Mouse (Mus musculus) hindbrain, embryonic 16.5 days (tissue): ENCODE results near the gene Ly6g5b. TPM values are rescaled to one million over a fixed set of nuclear protein-coding genes. Genes with fewer than 3 reads are reported as not detected.

Experiments used
- ATAC-seq: fragments of 200-750 bp; cut with Nextera tagmentation; 2 replicates; pipeline ENCODE4 v1.8.0; 2017; ENCODE audit warnings: moderate TSS enrichment, moderate library complexity
- H3K27ac ChIP-seq: fragments of 300-500 bp; sonication (generic); 2 replicates; pipeline ENCODE4 v1.5.1; 2014; ENCODE audit warnings: low read depth, mild to moderate bottlenecking, control low read depth, low read length, moderate library complexity
- H3K27me3 ChIP-seq: fragments of 300-500 bp; sonication (generic); replicated peaks from 2 replicates; pipeline ENCODE4 v1.6.1; 2014; ENCODE audit warnings: low read length; ENCODE audit not compliant: control insufficient read depth, insufficient read depth
- H3K36me3 ChIP-seq: fragments of 300-500 bp; sonication (generic); 2 replicates; pipeline ENCODE4 v1.6.1; 2014; ENCODE audit warnings: mild to moderate bottlenecking, low read length, moderate library complexity, mixed read lengths; ENCODE audit not compliant: control insufficient read depth, insufficient read depth
- H3K4me1 ChIP-seq: fragments of 300-500 bp; sonication (generic); 2 replicates; pipeline ENCODE4 v1.6.1; 2014; ENCODE audit warnings: low read depth, low read length; ENCODE audit not compliant: control insufficient read depth, insufficient read depth
- H3K4me2 ChIP-seq: fragments of 300-500 bp; sonication (generic); 2 replicates; pipeline ENCODE4 v1.6.1; 2014; ENCODE audit warnings: mild to moderate bottlenecking, low read length, control low read depth, moderate library complexity
- H3K4me3 ChIP-seq: fragments of 300-500 bp; sonication (generic); 2 replicates; pipeline ENCODE4 v1.5.1; 2014; ENCODE audit warnings: mild to moderate bottlenecking, low read length, control low read depth, moderate library complexity
- H3K9ac ChIP-seq: fragments of 300-500 bp; sonication (generic); 2 replicates; pipeline ENCODE4 v1.6.1; 2014; ENCODE audit warnings: low read depth, mild to moderate bottlenecking, control low read depth, low read length, moderate library complexity
- H3K9me3 ChIP-seq: fragments of 300-500 bp; sonication (generic); 2 replicates; pipeline ENCODE4 v1.6.1; 2014; ENCODE audit warnings: mild to moderate bottlenecking, low read length, moderate library complexity; ENCODE audit not compliant: control insufficient read depth
- WGBS: fragments of 180-500 bp; shearing (Covaris S2); extraction: QIAGEN DNeasy Blood & Tissue Kit; methylation state at CpG from one replicate; pipeline ENCODE4 v1.1.7; 2014; 5-methylcytosine and 5-hydroxymethylcytosine counted together
- polyA plus RNA-seq: library from polyadenylated mRNA; unstranded; fragments of >200 nt; fragmentation: Nextera tagmentation; extraction: Ambion mirVana; gene quantifications from 2 replicates; pipeline ENCODE4 v1.2.1, GENCODE M21; 2015

The Ly6g5b gene
- polyA plus RNA-seq, 1 experiment from 2014 or later = 0.93 TPM

- Histone ChIP-seq H3K4me2 (no peak overlapping the region), H3K27me3 (no peaks in the 10 kb centered on the region), H3K4me1 (no peaks in the 10 kb centered on the region), H3K27ac (no peak overlapping the region), H3K4me3 (no peak overlapping the region), H3K9me3 (peaks cover 3% of the 10 kb centered on the region; the same call in 1 of the 2 replicates), H3K36me3 (peaks cover 88% of the 10 kb centered on the region), H3K9ac (no peak overlapping the region)
- WGBS = 63% methylated on average over 3 of the region's 3 CpGs
- ATAC-seq = no peak
These were observed 32.1 kb upstream of the Ly6g5b start for GRCm38 (mm10) chr17:35147348-35147747.

- Histone ChIP-seq H3K27ac (no peak overlapping the region), H3K4me1 (no peaks in the 10 kb centered on the region), H3K4me3 (no peak overlapping the region), H3K4me2 (no peak overlapping the region), H3K9ac (no peak overlapping the region), H3K9me3 (peaks cover 3% of the 10 kb centered on the region; the same call in 1 of the 2 replicates), H3K36me3 (peaks cover 90% of the 10 kb centered on the region), H3K27me3 (no peaks in the 10 kb centered on the region)
- ATAC-seq = no peak
- 90% methylated on average over 5 of the region's 5 CpGs for WGBS
These were observed 30.9 kb upstream of the Ly6g5b start for GRCm38 (mm10) chr17:35146139-35146538.

GRCm38 (mm10) chr17:35141971-35142370 lies 26.7 kb upstream of the Ly6g5b start:
- ATAC-seq = no peak
- no peak overlapping the region for H3K4me2 ChIP-seq
- H3K9me3 ChIP-seq = peaks cover 3% of the 10 kb centered on the region; the same call in 1 of the 2 replicates

GRCm38 (mm10) chr17:35140490-35140996 lies 25.3 kb upstream of the Ly6g5b start:
- H3K4me3 ChIP-seq = no peak overlapping the region
- H3K4me2 ChIP-seq = no peak overlapping the region
- 75% methylated on average over 16 of the region's 16 CpGs for WGBS
- peaks cover 62% of the 10 kb centered on the region for H3K36me3 ChIP-seq
- ATAC-seq = no peak
- peaks cover 3% of the 10 kb centered on the region; the same call in 1 of the 2 replicates for H3K9me3 ChIP-seq
- H3K27me3 ChIP-seq = no peaks in the 10 kb centered on the region
- no peak overlapping the region for H3K9ac ChIP-seq
- H3K27ac ChIP-seq = no peak overlapping the region
- H3K4me1 ChIP-seq = peaks cover 16% of the 10 kb centered on the region

More at GRCm38 (mm10) chr17:35141971-35142370, 26.7 kb upstream of the Ly6g5b start:
- no peaks in the 10 kb centered on the region for H3K27me3 ChIP-seq
- 94% methylated on average over 6 of the region's 6 CpGs for WGBS
- H3K9ac ChIP-seq = no peak overlapping the region
- peaks cover 76% of the 10 kb centered on the region for H3K36me3 ChIP-seq
- H3K4me1 ChIP-seq = peaks cover 8% of the 10 kb centered on the region
- no peak overlapping the region for H3K27ac ChIP-seq
- no peak overlapping the region for H3K4me3 ChIP-seq

- H3K4me1 ChIP-seq = peaks cover 16% of the 10 kb centered on the region
- H3K4me3 ChIP-seq = no peak overlapping the region
- H3K27ac ChIP-seq = no peak overlapping the region
- no peak overlapping the region for H3K9ac ChIP-seq
- no peak overlapping the region for H3K4me2 ChIP-seq
- no peak for ATAC-seq
- H3K9me3 ChIP-seq = peaks cover 3% of the 10 kb centered on the region; the same call in 1 of the 2 replicates
- peaks cover 49% of the 10 kb centered on the region for H3K36me3 ChIP-seq
- H3K27me3 ChIP-seq = no peaks in the 10 kb centered on the region
- WGBS = 86% methylated on average over 3 of the region's 3 CpGs
These were observed 24.0 kb upstream of the Ly6g5b start for GRCm38 (mm10) chr17:35139269-35139668.

- Histone ChIP-seq H3K27ac (peak overlapping the region; percentile 92), H3K4me3 (peak overlapping the region; percentile 72), H3K4me1 (peaks cover 16% of the 10 kb centered on the region), H3K4me2 (peak overlapping the region; percentile 78), H3K9me3 (no peaks in the 10 kb centered on the region), H3K27me3 (no peaks in the 10 kb centered on the region), H3K9ac (peak overlapping the region; percentile 71), H3K36me3 (peaks cover 15% of the 10 kb centered on the region)
- WGBS = under 1% methylated on average over 42 of the region's 43 CpGs
- peak; percentile 62 for ATAC-seq
These were observed 20.5 kb upstream of the Ly6g5b start for GRCm38 (mm10) chr17:35135591-35136320.

GRCm38 (mm10) chr17:35134801-35135590 lies 19.8 kb upstream of the Ly6g5b start, which contains the start of gene Bag6:
Bag6 (plus strand) TSS chr17:35135178.
- Histone ChIP-seq H3K9ac (peak within 1 kb of the TSS; percentile 71), H3K9me3 (no peaks in the 10 kb centered on the region), H3K27me3 (no peaks in the 10 kb centered on the region), H3K36me3 (peaks cover 8% of the 10 kb centered on the region), H3K4me3 (peak within 1 kb of the TSS; percentile 72), H3K4me1 (peaks cover 16% of the 10 kb centered on the region), H3K4me2 (peak within 1 kb of the TSS; percentile 78), H3K27ac (peak within 1 kb of the TSS; percentile 92)
- ATAC-seq = peak; percentile 96
- WGBS = under 1% methylated on average over 66 of the region's 66 CpGs

- no peak overlapping the region for H3K4me2 ChIP-seq
These were observed 18.3 kb upstream of the Ly6g5b start for GRCm38 (mm10) chr17:35133517-35133916.

GRCm38 (mm10) chr17:35132174-35132560 lies 16.9 kb upstream of the Ly6g5b start:
- H3K9ac ChIP-seq = no peak overlapping the region
- H3K4me2 ChIP-seq = no peak overlapping the region
- H3K27ac ChIP-seq = no peak overlapping the region
- H3K4me3 ChIP-seq = no peak overlapping the region
- no peak for ATAC-seq
- peaks cover 19% of the 10 kb centered on the region for H3K4me1 ChIP-seq
- no peaks in the 10 kb centered on the region for H3K9me3 ChIP-seq
- WGBS = 80% methylated on average over 3 of the region's 3 CpGs
- no peaks in the 10 kb centered on the region for H3K36me3 ChIP-seq
- H3K27me3 ChIP-seq = no peaks in the 10 kb centered on the region

More at GRCm38 (mm10) chr17:35133517-35133916, 18.3 kb upstream of the Ly6g5b start:
- Histone ChIP-seq H3K4me3 (no peak overlapping the region), H3K4me1 (peaks cover 18% of the 10 kb centered on the region), H3K27ac (no peak overlapping the region), H3K36me3 (no peaks in the 10 kb centered on the region), H3K9ac (no peak overlapping the region), H3K27me3 (no peaks in the 10 kb centered on the region), H3K9me3 (no peaks in the 10 kb centered on the region)
- WGBS = 93% methylated on average over 7 of the region's 7 CpGs
- ATAC-seq = no peak
